Mouse (Mus musculus) forebrain, embryonic 12.5 days (tissue): Measurements from ENCODE around the gene Tnxb. TPM values are rescaled to one million over a fixed set of nuclear protein-coding genes. Genes with fewer than 3 reads are reported as not detected.
"Not testable (repeated sequence)": the region's sequence is repeated elsewhere in the genome, so short reads cannot be mapped to it uniquely, and the experiment has no call there.

ENCODE experiments used
- ATAC-seq: fragments of 200-750 bp; cut with Nextera tagmentation; 2 replicates; pipeline ENCODE4 v1.8.0; 2017; ENCODE audit warnings: moderate TSS enrichment; ENCODE audit not compliant: low FRiP score
- H3K27ac ChIP-seq: fragments of 300-500 bp; sonication (generic); 2 replicates; pipeline ENCODE4 v1.5.1; 2016; ENCODE audit warnings: mild to moderate bottlenecking
- H3K27me3 ChIP-seq: fragments of 300-500 bp; sonication (generic); 2 replicates; pipeline ENCODE4 v1.6.1; 2016; ENCODE audit warnings: mild to moderate bottlenecking
- H3K36me3 ChIP-seq: fragments of 300-500 bp; sonication (generic); replicated peaks from 2 replicates; pipeline ENCODE4 v1.6.1; 2016; ENCODE audit warnings: mild to moderate bottlenecking
- H3K4me1 ChIP-seq: fragments of 300-500 bp; sonication (generic); 2 replicates; pipeline ENCODE4 v1.6.1; 2016
- H3K4me2 ChIP-seq: fragments of 300-500 bp; sonication (generic); 2 replicates; pipeline ENCODE4 v1.6.1; 2016; ENCODE audit warnings: mild to moderate bottlenecking, moderate library complexity
- H3K4me3 ChIP-seq: fragments of 300-500 bp; sonication (generic); replicated peaks from 2 replicates; pipeline ENCODE4 v1.5.1; 2016; ENCODE audit warnings: mild to moderate bottlenecking
- H3K9ac ChIP-seq: fragments of 300-500 bp; sonication (generic); 2 replicates; pipeline ENCODE4 v1.6.1; 2016; ENCODE audit warnings: mild to moderate bottlenecking
- H3K9me3 ChIP-seq: fragments of 300-500 bp; sonication (generic); 2 replicates; pipeline ENCODE4 v1.6.1; 2016
- WGBS: fragments of 180-500 bp; shearing (Covaris S2); methylation state at CpG from one replicate; pipeline ENCODE4 v1.1.7; 2016; 5-methylcytosine and 5-hydroxymethylcytosine counted together
- polyA plus RNA-seq: library from polyadenylated mRNA; unstranded; fragments of >200 nt; fragmentation: Nextera tagmentation; extraction: Ambion mirVana; gene quantifications from 2 replicates; pipeline ENCODE4 v1.2.1, GENCODE M21; 2016

Tnxb gene
- polyA plus RNA-seq, 1 experiment from 2014 or later = 0.03 TPM

GRCm38 (mm10) chr17:34700671-34701071 is 30.3 kb downstream of the Tnxb start:
- H3K27ac ChIP-seq = no peak overlapping the region
- no peak overlapping the region for H3K9ac ChIP-seq
- H3K4me2 ChIP-seq = no peak overlapping the region
- WGBS = 82% methylated on average over 2 of the region's 2 CpGs
- no peak for ATAC-seq
- H3K27me3 ChIP-seq = no peaks in the 10 kb centered on the region
- H3K4me1 ChIP-seq = peaks cover 9% of the 10 kb centered on the region
- no peaks in the 10 kb centered on the region for H3K36me3 ChIP-seq
- no peaks in the 10 kb centered on the region for H3K9me3 ChIP-seq
- no peak overlapping the region for H3K4me3 ChIP-seq

GRCm38 (mm10) chr17:34706476-34706875 is 36.1 kb downstream of the Tnxb start:
- not testable (repeated sequence) for H3K27ac ChIP-seq, ATAC-seq, H3K9me3 ChIP-seq, H3K27me3 ChIP-seq, H3K4me2 ChIP-seq, H3K4me1 ChIP-seq, H3K36me3 ChIP-seq, H3K4me3 ChIP-seq, H3K9ac ChIP-seq
- WGBS = 75% methylated on average over 2 of the region's 2 CpGs

- no peak overlapping the region for H3K9ac ChIP-seq
- 46% methylated on average over 6 of the region's 6 CpGs for WGBS
- no peak for ATAC-seq
- no peak overlapping the region for H3K27ac ChIP-seq
- no peak overlapping the region for H3K4me2 ChIP-seq
- no peaks in the 10 kb centered on the region for H3K36me3 ChIP-seq
- no peak overlapping the region for H3K4me3 ChIP-seq
- H3K4me1 ChIP-seq = no peaks in the 10 kb centered on the region
- no peaks in the 10 kb centered on the region for H3K9me3 ChIP-seq
- H3K27me3 ChIP-seq = no peaks in the 10 kb centered on the region
Measured at GRCm38 (mm10) chr17:34712951-34713350, 42.6 kb downstream of the Tnxb start.

- 84% methylated on average over 9 of the region's 9 CpGs for WGBS
- not testable (repeated sequence) for H3K27ac ChIP-seq, H3K4me3 ChIP-seq, H3K9ac ChIP-seq, ATAC-seq, H3K4me1 ChIP-seq, H3K27me3 ChIP-seq, H3K36me3 ChIP-seq, H3K4me2 ChIP-seq, H3K9me3 ChIP-seq
Measured at GRCm38 (mm10) chr17:34714181-34714907, 44.0 kb downstream of the Tnxb start.

GRCm38 (mm10) chr17:34714908-34715445 is 44.6 kb downstream of the Tnxb start:
- whole genome bisulfite sequencing = 83% methylated on average over 5 of the region's 5 CpGs
- ATAC-seq, H3K27ac ChIP-seq: not testable (repeated sequence)

DNA sequence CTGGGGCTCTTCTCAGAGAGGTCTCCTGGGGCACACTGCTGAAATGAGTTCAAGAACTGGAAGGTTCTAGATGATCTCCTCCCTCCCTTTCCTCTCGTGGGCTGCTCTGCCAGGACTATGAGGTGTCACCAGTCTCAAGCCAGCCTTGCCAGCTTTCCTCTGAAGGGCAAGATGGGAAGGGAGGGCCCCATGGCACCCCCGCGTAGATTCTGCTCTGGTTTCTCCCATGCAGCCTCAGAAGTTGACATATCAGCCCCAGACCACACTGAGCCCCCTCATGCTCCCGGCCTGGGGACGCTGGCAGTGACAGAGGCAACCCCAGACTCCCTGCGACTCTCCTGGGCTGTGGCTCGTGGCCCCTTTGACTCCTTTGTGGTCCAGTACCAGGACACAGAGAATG is 45.1 kb downstream of the Tnxb start:
- H3K4me3 ChIP-seq, H3K9ac ChIP-seq, H3K4me1 ChIP-seq, H3K9me3 ChIP-seq, H3K36me3 ChIP-seq, H3K27ac ChIP-seq, H3K27me3 ChIP-seq, ATAC-seq, H3K4me2 ChIP-seq: not testable (repeated sequence)
- 87% methylated on average over 6 of the region's 7 CpGs for WGBS

More at GRCm38 (mm10) chr17:34714908-34715445, 44.6 kb downstream of the Tnxb start:
- H3K4me1 ChIP-seq, H3K4me2 ChIP-seq, H3K9me3 ChIP-seq, H3K9ac ChIP-seq, H3K27me3 ChIP-seq, H3K4me3 ChIP-seq, H3K36me3 ChIP-seq: not testable (repeated sequence)

DNA sequence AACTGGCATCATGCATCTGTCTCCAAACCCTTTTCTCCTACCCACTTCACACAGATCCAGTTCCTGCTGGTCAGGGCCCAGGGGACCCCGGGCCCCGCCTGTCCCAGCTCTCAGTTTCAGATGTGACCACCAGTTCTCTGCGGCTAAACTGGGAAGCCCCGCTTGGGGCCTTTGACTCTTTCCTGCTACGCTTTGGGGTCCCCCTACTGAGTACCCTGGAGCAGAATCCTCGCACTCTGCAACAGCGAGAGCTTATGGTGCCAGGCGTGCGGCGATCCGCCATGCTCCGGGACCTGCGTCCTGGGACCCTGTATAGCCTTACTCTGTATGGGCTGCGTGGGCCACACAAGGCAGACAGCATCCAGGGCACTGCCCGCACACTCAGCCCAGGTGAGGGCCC is 45.9 kb downstream of the Tnxb start:
- WGBS = 92% methylated on average over 15 of the region's 15 CpGs
- no peak overlapping the region for H3K4me3 ChIP-seq
- no peaks in the 10 kb centered on the region for H3K4me1 ChIP-seq
- no peaks in the 10 kb centered on the region for H3K36me3 ChIP-seq
- H3K4me2 ChIP-seq = no peak overlapping the region
- H3K27ac ChIP-seq = no peak overlapping the region
- no peak for ATAC-seq
- no peaks in the 10 kb centered on the region for H3K27me3 ChIP-seq
- no peaks in the 10 kb centered on the region for H3K9me3 ChIP-seq
- no peak overlapping the region for H3K9ac ChIP-seq

GRCm38 (mm10) chr17:34717401-34717800 is 47.1 kb downstream of the Tnxb start:
- no peak overlapping the region for H3K27ac ChIP-seq
- no peaks in the 10 kb centered on the region for H3K4me1 ChIP-seq
- H3K9ac ChIP-seq = no peak overlapping the region
- H3K27me3 ChIP-seq = no peaks in the 10 kb centered on the region
- 84% methylated on average over 11 of the region's 11 CpGs for WGBS
- no peaks in the 10 kb centered on the region for H3K36me3 ChIP-seq
- H3K4me2 ChIP-seq = no peak overlapping the region
- H3K4me3 ChIP-seq = no peak overlapping the region
- no peaks in the 10 kb centered on the region for H3K9me3 ChIP-seq
- no peak for ATAC-seq

DNA sequence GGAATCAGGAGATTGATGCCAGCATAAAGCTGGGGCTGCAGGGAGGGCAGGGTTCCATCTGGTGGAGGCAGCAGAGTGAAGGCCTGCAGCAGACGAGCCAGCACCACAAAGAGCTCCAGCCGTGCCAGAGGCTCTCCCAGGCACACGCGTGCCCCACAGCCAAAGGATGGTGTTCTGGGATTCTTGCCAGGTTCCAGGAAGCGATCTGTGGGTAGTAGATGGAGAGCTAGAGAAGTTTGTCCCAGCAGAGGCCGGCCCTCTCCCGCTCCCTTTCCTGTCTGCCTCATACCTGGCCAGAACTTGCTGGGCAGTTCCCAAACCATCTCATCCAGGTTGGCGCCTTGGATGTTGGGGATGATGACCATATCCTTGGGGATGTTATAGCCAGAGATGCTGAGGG is 49.6 kb downstream of the Tnxb start:
- H3K27ac ChIP-seq, H3K4me1 ChIP-seq, ATAC-seq, H3K4me3 ChIP-seq, H3K27me3 ChIP-seq, H3K9me3 ChIP-seq, H3K9ac ChIP-seq, H3K4me2 ChIP-seq, H3K36me3 ChIP-seq: not testable (repeated sequence)
- 90% methylated on average over 8 of the region's 8 CpGs for WGBS

DNA sequence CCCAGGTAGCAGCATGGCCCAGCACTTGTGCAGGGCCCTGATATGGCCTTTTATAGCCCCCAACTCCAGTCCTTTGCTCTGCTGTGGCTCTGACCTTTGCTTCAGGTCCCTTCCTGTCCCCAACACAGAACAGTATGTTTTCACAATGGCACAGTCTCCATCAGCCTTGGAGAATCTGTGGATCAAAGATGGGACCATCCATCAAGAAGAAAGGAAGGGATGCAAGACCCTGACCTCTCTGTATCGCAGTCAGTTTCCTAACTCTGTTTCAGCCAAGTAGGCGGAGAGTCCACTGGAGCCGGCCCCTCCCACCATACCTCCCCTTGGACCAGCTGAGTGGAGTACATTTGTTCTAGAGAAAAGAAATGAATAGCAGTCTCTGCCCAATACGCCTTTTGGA is 51.9 kb downstream of the Tnxb start:
- ATAC-seq, H3K36me3 ChIP-seq, H3K4me1 ChIP-seq, H3K4me2 ChIP-seq, H3K27ac ChIP-seq, H3K27me3 ChIP-seq, H3K9ac ChIP-seq, H3K9me3 ChIP-seq, H3K4me3 ChIP-seq: not testable (repeated sequence)
- 89% methylated on average over 2 of the region's 4 CpGs for WGBS

GRCm38 (mm10) chr17:34723066-34723465 is 52.7 kb downstream of the Tnxb start:
- no peaks in the 10 kb centered on the region for H3K4me1 ChIP-seq
- no peak overlapping the region for H3K4me2 ChIP-seq
- no peak for ATAC-seq
- H3K4me3 ChIP-seq = no peak overlapping the region
- WGBS = 82% methylated on average over 4 of the region's 4 CpGs
- H3K36me3 ChIP-seq = no peaks in the 10 kb centered on the region
- no peak overlapping the region for H3K27ac ChIP-seq
- H3K9me3 ChIP-seq = peaks cover 5% of the 10 kb centered on the region
- no peaks in the 10 kb centered on the region for H3K27me3 ChIP-seq
- H3K9ac ChIP-seq = no peak overlapping the region

DNA sequence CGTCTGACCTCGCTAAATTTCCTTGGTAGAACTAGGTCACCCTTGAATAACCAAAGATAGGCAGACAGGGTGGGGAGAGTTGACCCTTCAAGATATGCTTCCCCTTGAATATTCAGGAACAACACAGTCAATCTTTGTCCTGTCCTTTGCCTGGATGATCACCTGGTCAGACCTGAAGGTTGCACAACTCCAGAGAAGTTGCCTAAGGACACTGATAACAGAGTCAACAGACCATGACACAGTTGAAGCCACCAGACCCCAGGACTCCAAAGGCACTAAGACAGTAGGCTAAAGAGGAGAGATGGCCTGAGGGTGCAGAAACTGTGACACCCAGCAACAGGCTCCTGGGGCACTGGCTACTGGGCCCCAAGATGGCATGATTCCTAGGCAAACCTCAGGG is 57.6 kb downstream of the Tnxb start:
- Histone ChIP-seq H3K9ac (no peak overlapping the region), H3K27ac (no peak overlapping the region), H3K4me1 (no peaks in the 10 kb centered on the region), H3K4me3 (no peak overlapping the region), H3K4me2 (no peak overlapping the region), H3K9me3 (peaks cover 3% of the 10 kb centered on the region), H3K27me3 (no peaks in the 10 kb centered on the region), H3K36me3 (no peaks in the 10 kb centered on the region)
- WGBS = 88% methylated on average over 2 of the region's 2 CpGs
- ATAC-seq = no peak

DNA sequence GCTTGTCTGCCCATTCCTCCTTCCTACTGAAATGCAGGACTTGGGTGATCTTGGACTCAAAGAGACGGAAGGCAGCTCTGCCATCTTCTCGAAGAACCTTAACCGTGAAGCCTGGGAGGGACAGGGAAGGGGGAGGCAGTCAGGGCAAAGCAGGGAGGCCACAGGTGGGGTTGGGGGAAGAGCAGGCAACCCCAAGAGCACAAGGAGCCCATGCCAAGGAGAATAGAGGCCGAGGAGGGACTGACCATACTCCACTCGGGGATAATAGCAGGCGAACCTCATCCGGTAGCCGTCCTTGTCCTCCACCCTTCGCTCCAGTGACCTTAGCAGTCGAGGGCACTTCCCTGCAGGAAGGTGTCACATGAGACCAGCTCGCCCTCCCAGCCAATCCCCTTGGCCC is 58.8 kb downstream of the Tnxb start:
- ATAC-seq, H3K4me3 ChIP-seq, H3K9ac ChIP-seq, H3K4me2 ChIP-seq, H3K27me3 ChIP-seq, H3K36me3 ChIP-seq, H3K4me1 ChIP-seq, H3K9me3 ChIP-seq, H3K27ac ChIP-seq: not testable (repeated sequence)
- 82% methylated on average over 11 of the region's 11 CpGs for WGBS
